Mouse (Mus musculus): ENCODE results near the gene Olfr574.

The Olfr574 gene

DNA sequence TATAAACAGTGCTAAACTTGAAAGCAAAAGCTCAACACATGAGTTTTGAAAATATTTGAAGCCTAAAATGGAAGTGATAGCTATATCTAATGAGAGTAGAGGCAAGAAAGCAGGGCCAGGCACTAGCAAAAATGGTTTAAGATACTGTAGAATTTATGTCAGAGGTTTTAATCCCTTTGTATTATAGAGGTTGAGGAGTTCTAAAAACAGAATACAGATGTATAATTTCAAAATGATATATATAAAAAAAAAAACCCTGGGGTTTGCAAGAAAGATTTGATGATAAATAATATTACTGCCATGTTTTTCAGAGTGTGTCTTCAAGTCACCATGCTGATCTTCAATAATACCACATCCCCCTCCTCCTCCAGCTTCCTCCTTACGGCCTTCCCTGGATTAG is at the start of gene Olfr574:
Gene Olfr574, plus strand, starts transcription at position 301 of the 400 bp plus-strand sequence.
- 97% methylated on average over 1 of the region's 1 CpGs for WGBS

DNA sequence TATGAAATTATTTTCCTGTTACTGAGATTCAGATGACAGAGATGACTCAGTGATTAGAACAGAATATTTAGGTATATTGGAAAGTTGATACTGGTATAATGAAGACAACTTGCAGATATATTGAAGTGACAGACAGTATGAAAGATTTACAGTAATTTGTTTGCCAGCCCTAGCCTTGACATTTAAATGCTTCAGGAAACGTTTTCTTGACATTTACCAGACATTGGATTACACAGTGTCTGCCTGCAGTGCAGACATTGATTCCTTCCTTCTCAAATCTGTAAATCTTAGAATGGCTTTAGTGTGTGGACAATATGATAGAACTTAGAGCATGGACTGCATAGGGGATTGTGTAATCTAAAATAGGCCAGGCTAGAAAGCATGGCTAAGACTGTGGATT is 33.0 kb upstream of the Olfr574 start:
- 35% methylated on average over 1 of the region's 1 CpGs for WGBS

GRCm38 (mm10) chr7:102916405-102916804 is 31.9 kb upstream of the Olfr574 start:
- 72% methylated on average over 5 of the region's 5 CpGs for WGBS

DNA sequence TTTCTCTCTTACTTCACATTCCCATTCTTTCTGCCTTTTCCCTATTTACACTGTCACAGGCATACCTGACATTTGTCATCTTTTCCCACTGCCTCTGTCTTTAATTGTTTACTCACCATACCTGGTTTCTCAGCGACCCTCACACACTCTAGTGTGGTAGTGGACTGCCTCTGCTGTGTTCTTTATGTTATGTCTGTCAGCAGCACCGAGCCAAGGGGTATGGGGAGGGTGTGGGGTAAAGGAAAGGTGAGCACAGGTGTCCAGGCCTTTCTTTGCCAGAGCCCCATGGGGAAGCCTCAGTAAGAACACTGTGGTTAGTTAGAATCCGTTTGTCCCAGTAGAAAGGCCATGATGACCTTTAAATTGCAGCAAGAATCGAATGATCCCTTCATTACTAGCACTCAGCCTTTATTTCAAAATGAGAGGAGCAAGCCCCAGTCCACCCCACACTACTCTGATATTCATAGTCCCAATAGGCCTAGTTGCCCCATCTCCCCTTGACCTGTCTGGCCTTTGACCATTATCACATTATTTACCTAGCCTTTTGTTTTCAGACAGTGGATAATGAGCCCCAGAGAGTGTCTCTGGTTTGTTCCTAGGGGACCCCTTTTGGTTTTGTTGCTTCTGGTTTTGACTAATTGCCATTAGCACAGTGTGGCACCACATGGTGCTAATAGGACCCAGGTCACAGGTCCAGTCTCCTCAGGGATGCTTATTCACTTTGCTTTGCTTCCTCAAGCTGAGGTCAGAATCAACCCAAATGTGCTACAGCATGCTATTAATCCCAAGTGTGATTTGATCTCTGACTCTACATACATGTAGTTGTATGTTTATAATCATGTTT is 31.0 kb upstream of the Olfr574 start, which contains the start of gene Olfr571:
Gene Olfr571, minus strand, starts transcription at position 505 of the 844 bp plus-strand sequence.
- WGBS = 68% methylated on average over 4 of the region's 4 CpGs

DNA sequence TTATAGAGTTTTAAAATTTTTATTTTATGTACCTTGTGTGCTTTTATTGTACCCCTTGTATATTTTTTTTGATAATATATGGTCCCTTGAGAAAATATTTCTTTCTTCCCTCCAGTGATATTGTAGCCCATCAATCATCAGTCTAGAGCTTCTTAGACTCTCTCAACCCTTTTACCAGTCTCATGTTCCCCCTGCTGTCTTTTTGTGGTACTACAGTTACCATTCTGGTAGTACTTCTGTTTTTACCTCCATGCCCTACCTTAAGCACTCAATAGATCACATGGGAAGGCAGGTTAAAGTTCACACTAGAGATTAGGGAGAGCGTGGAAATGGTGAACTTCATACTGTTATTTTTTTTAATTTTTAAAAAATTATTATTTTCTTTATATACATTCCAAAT is 28.6 kb upstream of the Olfr574 start:
- 10% methylated on average over 1 of the region's 1 CpGs for WGBS

DNA sequence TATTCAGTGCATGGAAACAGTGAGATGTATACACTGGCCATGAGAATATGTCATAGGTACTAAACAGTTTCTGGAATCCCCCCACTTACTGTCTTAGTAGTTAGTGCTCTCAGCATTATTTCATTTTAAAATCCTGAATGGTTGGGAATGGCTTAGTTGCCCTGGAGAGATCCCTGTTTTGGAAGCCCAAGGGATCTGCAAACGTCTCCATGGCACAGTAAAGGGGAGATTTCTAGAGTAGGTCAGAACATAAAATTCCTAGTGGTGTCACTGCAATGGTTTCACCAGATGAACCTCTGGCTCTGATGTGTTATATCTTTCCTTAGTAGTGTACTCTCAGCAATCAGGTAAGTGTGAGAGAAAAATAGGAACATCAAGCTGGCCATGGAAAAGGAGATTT is 24.2 kb upstream of the Olfr574 start, which contains the start of gene Olfr572:
Gene Olfr572, plus strand, starts transcription at position 301 of the 400 bp plus-strand sequence.
- 75% methylated on average over 1 of the region's 1 CpGs for WGBS

- 71% methylated on average over 3 of the region's 3 CpGs for WGBS
Measured at GRCm38 (mm10) chr7:102927105-102927504, 21.2 kb upstream of the Olfr574 start.

- 94% methylated on average over 2 of the region's 2 CpGs for WGBS
Measured at GRCm38 (mm10) chr7:102942475-102942874, 5.8 kb upstream of the Olfr574 start, which contains the start of gene Olfr573-ps1. TSS of gene Olfr573-ps1 (minus strand) at chr7:102942575.

DNA sequence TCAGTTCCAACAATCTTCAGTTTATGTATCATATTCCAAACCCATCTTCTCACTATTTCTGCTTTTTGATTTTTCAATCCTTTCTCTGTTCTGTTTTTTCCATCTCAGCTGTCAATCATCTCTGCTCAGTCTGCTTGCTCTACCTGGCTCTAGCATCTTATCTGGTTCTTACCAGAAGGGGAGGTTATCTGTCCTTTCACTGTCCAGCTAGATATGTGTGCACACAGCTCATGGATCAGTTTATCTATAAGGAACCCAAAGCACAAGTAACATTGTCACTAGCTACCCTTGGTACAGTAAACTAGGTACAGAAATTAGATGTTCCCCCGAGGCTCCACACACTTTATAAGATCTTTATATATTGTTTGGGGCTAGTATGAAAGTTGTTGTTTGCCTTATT is 4.8 kb upstream of the Olfr574 start:
- WGBS = 86% methylated on average over 1 of the region's 1 CpGs

- WGBS = 79% methylated on average over 1 of the region's 1 CpGs
Measured at GRCm38 (mm10) chr7:102950732-102951131, 2.5 kb downstream of the Olfr574 start.

GRCm38 (mm10) chr7:102958137-102958536 is 9.9 kb downstream of the Olfr574 start:
- 78% methylated on average over 3 of the region's 3 CpGs for WGBS

- 61% methylated on average over 1 of the region's 1 CpGs for WGBS
Measured at GRCm38 (mm10) chr7:102958593-102958992, 10.3 kb downstream of the Olfr574 start, which contains the start of gene Olfr575. TSS of gene Olfr575 (minus strand) at chr7:102958775.

- 61% methylated on average over 2 of the region's 2 CpGs for WGBS
Measured at GRCm38 (mm10) chr7:102962360-102962759, 14.1 kb downstream of the Olfr574 start, which contains the start of gene Olfr576. TSS of gene Olfr576 (plus strand) at chr7:102962660.

DNA sequence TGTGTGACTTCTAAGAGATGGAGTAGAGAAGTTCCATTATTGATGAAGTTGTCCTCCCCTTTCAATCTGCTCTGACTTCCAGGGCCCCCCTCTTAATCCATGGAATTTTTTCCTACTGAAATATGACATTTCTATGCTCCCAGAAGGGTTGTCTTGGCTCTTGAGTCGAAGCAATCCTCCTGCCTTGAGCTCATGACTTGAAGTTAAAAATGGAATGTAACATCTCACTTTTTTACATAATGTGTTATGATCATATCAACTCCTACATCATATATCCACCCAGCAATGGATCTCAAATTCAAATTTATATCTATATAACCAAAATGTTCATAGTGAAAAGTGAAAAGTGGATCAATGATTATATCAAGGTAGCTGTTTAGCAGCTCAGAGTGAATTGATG is 26.1 kb downstream of the Olfr574 start:
- WGBS = 13% methylated on average over 1 of the region's 1 CpGs

- WGBS = 77% methylated on average over 2 of the region's 2 CpGs
Measured at GRCm38 (mm10) chr7:102975843-102976242, 27.6 kb downstream of the Olfr574 start, which contains the start of gene Olfr577. TSS of gene Olfr577 (minus strand) at chr7:102975943.

DNA sequence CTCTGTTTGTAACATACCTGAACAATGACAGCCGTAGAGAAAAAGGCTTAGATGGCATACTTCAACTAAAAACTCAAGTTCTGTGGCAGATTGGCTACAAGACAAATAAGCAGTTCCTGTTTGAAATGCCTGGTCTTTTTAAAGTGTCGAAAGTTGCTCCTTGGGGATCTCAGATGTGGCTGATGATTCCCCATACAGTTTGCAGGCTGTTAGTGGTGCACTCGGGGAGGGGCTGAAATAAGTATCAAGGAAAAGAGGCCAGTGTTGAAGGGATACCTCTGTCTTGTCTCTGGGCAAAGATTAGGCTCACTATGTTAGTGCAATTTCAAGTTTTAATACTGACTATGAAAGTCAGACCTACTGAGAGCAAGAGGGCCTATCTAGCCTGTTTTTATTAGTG is 41.0 kb downstream of the Olfr574 start, which contains the start of gene Olfr578:
Gene Olfr578, minus strand, starts transcription at position 101 of the 400 bp plus-strand sequence.
- WGBS = 80% methylated on average over 3 of the region's 3 CpGs

Data from cerebral cortex, adult 2 months (tissue).